Mouse (Mus musculus): ENCODE results near the gene Nwd1.
"Not testable (repeated sequence)": the region's sequence is repeated elsewhere in the genome, so short reads cannot be mapped to it uniquely, and the experiment has no call there.

The Nwd1 gene

DNA sequence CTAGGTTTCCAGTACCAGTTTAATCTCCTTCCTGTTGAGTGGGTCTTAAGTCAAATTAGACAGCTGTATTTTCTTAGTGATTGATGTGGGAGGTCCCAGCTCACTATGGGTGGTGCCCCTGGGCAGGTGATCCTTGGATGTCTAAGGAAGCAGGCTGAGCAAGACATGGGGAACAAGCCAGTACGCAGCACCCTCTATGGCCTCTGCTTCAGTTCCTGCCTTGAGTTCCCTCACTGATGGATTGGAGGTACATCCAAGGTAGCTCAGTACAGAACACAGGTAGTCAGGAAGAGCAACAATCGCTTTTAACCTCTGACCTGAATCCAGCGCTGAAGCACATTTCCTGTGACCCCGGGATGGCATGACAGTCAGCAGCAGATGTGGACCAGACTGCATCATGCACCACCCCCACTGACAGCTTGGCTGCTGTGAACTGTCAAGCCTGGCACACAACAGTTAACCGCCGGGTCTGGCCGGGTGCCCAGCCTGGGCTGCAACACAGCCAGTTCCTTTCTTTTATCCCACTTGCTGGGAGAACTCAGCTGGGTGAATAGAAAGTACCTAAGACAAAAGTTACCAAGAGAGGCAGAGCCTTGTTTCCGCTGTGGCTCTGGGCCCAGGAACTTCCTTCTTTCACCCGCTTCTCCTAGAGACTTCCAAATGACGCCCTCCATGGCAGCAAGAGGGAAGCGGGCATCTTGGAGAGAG, at the start of gene Nwd1:
Gene Nwd1, plus strand, starts transcription at position 652 of the 708 bp plus-strand sequence.
- peak; percentile 33 for DNase-seq

DNA sequence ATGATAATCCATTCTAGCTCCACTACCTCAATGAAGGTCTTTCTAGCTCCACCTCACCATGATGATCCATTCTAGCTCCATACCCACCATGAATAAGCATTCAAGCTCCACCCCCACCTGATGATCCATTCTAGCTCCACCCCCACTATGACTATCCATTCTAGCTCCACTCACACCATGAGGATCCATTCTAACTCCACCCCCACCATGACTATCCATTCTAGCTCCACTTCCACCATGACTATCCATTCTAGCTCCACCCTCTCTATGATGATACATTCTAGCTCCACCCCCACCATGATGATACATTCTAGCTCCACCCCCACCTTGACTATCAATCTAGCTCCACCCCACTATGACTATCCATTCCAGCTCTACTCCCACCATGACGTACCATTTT, 3.6 kb upstream of the Nwd1 start:
- DNase-seq, result no peak

DNA sequence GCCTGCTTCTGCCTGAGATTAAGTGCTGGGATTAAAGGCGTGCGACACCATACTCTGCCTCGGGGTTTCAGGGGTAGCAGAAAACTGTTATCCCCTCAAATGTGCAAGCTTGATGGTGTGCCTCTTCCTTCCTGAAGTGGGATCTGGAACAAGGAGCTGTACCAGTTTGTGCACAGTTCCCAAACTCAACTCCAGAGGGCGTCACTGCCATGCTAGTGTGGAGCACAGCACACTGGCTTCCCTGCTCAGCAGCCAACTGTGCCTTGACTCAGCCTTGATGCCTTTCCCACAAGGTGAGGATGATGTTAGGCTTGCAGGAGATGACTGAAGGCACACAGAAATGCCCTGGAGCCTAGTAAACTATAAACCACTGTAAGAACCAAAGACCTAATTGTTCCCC, 1.9 kb upstream of the Nwd1 start:
- no peak for DNase-seq

GRCm38 (mm10) chr8:72646768-72647143, 245 bp downstream of the Nwd1 start:
- no peak for DNase-seq

DNA sequence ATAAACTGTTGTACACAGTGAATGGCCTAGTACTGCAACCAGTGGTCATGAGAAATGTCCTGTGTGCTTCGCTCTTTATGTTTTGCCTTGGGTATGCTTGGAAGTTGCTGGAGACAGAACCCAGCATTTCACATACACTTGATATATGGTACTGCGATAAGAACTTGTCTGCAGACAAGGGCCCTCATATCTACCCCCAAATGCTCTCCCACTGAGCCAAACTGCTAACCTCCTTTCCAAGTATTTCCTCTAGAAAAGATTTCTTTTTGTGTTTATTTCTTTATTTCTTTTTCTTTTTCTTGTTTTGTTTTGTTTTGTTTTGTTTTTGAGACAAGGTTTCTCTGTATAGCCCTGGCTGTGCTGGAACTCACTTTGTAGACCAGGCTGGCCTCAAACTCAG, 4.2 kb downstream of the Nwd1 start:
- no peak for DNase-seq

GRCm38 (mm10) chr8:72654565-72655521, 8.3 kb downstream of the Nwd1 start:
- DNase-seq, result no peak

DNA sequence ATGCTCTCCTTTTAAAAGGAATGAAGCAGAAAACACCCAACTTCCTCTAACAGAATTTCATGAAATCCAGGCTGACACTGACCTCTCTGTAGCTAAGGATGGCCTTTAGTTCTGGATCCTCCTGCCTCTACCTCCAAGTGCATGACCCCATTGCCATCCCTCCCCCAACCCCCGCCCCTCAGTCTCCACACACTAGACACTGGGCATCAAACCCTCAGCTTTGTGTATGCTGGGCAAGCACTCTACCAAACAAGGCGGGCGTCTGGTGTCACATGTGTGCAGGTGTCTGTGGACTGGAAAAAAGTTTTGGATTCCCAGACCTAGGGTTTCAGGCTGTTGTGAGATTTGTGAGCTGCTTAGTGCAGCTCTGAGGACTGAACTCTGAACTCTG, 9.0 kb downstream of the Nwd1 start:
- DNase-seq, result no peak

GRCm38 (mm10) chr8:72659967-72660366, 13.5 kb downstream of the Nwd1 start:
- DNase-seq, result no peak

DNA sequence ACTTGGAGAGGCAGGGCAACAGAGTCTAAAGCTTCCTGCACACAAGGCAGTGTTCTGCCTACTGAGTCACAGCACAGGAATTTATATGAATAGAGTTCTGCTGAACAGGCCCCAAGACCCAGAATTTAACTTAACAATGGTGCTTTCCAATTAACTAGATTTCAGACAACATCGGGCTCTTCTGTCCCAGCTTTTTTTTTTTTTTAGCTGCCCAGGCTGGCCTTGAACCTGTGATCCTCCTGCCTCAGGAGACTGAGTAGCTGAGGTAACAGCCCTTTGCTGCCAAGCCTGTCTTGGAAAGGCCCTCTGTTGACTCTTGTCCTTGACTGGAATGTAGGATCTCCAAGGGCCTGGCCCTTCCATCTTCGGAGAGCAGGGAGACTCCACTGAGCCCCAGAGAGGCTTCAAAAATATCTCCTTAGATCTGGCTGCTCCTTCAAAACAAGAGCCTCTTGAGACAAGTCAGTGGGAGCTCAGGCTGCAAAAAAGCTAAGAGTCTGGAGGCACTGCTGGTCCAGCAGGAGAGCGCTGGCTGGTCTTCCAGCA, 17.7 kb downstream of the Nwd1 start:
- no peak for DNase-seq

- no peak for DNase-seq
These were observed 18.2 kb downstream of the Nwd1 start for GRCm38 (mm10) chr8:72664757-72665156.

DNA sequence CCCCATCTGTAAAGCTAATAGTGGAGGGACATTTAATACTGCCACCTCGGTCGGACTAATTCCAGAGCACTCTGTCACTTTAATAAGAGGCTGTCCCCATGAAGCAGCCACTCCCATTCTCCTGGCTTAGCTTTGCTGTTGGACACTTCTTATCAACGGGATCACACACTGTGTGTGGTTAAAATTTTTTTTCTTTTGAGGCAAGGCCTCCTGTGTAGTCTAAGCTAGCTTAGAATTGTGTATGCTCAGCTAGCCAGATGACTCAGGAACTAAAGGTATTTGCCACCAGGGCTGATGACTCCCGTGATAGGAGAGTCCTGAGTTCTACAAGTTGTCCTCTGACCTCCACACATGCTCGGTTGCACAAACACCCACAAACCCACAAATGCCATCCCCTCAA, 18.9 kb downstream of the Nwd1 start:
- no peak for DNase-seq

DNA sequence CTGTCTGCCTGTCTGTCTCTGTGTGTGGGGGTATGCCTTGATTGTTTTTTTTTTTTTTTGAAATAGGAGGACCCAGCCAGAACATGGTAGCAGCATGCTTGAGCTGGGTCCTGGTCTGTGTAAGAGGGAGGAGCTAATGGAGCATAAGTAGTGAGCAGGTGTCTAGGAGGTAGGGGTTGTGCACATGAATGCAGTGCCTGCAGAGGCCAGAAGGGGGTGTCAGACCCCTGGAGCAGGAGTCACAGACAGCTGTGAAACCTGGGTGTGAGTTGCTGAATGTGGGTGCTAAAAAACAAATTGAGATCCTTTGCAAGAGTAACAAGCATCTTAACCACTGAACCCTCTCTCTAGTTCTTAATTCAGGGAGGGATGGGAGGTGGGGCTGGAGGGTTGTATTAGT, 22.4 kb downstream of the Nwd1 start:
- no peak for DNase-seq

- DNase-seq, result no peak
These were observed 26.3 kb downstream of the Nwd1 start for GRCm38 (mm10) chr8:72672802-72673201.

DNA sequence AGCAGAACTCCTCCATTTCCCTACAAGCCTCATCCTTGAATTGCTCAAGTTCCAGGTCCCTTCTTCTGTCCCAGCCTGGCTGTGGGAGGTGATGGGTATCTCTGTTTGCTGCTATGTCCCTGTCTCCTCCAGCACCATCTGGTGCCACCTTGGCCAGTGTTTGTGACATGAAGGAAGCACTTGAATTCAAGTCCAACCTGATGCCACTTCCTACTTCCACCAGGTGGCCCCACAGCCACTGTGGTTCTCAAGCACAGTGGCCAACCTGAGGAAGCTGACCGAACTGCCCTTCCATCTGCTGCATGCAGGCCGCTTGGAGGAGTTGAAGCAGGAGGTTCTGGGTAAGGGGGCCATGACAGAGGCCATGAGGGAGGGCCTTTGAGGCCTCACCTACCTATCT, 27.7 kb downstream of the Nwd1 start:
- DNase-seq, result no peak

DNA sequence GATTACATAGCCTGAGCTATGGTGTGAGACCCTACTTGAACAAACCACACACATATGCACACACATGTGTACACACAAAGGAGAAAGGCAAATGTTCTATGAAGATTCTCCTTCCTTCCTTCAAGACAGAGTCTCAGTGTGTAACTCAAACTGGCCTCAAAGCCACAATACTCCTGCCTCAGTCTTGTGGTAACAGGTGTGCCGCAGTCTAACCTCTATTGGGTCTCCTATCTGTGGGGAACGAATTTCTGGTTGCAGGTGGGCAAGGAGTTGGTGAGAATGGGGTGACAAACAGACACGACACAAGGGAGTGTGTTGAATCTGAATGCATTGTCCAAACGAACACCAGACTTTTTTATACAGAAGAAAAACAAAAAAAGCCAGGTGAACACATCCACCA, 29.9 kb downstream of the Nwd1 start:
- DNase-seq, result no peak

- DNase-seq, result not testable (repeated sequence)
These were observed 30.3 kb downstream of the Nwd1 start for GRCm38 (mm10) chr8:72676844-72677243.

- no peak for DNase-seq
These were observed 30.8 kb downstream of the Nwd1 start for GRCm38 (mm10) chr8:72677331-72677730.

GRCm38 (mm10) chr8:72680133-72680532, 33.6 kb downstream of the Nwd1 start:
- DNase-seq, result peak; percentile 46

DNA sequence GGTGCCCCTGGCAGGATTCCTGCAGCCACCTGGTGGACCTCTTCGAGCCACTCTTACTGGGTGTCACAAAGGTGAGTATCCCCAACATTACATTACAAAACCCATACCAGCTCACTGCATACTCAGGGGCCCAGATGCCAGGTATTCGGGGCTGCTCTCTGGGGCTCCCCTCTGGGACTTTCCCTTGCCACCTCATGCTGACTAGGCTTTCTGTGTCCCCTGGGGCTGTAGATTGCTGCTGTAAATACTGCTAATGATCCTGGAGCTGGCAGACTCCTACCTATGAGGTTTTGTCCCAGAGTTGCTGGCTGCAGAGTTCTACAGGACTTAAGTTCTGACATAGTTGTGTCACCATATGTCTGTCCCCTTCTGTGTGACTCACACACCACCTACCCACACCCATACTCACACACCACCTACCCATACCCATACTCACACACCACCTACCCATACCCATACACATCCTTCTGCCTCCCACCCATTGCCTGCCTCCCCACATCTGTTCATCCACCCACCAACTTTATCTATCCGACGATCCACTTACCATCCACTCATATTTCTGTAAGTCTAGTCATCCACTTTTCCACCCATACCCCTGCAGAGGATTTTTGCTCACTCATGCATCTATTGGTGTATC, 35.7 kb downstream of the Nwd1 start:
- no peak for DNase-seq

DNA sequence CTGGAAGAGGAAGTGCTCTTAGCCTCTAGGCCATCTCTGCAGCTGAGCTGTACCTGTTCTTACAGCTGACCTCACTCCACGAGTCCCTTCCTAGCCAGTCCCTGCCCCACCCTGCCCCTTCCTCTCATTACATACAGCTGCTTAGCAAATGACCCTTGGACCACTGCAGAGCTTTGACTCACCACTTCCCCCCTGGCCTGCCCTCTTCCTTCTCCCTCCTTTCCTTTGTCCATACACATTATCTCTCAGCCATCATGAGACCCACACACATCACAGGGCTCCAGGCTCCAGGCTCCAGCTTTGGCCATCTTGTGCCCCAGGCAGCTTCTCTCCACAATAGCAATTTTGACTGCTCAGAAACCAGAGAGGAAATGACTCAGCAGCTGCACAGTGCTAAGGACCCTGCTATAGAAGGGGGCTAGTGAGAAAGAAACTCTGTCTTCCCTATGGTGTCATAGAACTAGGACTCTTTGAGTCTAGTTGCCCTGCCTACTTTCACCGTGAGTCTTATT, 36.6 kb downstream of the Nwd1 start:
- no peak for DNase-seq

DNA sequence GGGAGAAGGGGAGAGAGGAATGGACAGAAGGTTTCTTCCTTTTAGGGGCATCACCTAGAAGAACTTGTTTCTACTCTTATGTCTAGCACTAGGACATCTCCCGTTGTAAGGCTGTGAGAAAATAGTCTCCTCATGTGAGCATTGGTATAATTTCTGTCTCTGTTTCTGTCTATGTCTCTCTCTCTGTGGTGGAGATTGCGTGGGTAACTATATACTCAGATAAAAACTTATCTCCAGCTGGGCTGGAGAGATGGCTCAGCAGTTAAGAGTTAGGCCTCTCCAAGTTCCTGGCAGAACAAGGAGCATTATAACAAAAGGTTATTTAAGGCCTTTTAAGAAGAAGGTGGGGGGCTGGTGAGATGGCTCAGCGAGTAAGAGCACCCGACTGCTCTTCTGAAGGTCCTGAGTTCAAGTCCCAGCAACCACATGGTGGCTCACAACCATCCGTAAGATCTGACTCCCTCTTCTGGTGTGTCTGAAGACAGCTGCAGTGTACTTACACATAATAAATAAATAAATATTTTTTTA, 37.1 kb downstream of the Nwd1 start:
- DNase-seq, result not testable (repeated sequence)

GRCm38 (mm10) chr8:72698349-72698926, 51.9 kb downstream of the Nwd1 start:
- DNase-seq, result no peak

DNA sequence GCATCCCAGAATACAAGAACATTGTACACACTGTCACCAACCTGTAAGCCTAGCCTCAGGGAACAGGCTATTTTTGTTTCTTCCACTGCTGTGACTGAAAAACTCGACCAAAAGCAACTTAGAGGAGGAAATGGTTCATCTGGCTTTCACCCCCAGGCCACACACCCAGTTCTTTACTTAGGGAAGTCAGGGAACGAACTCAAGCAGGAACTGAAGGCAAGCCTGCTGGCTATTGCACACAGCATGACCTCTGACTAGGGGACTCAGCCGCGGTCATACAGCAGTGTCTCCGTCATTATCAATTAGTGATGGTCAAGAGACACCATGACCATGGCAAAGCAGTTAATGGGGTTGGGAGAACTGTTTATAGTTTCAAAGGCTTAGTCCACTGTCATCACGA, 66.1 kb downstream of the Nwd1 start:
- DNase-seq, result no peak
